Mouse (Mus musculus) gastrocnemius, adult 8-10 months (tissue): ENCODE measurements around the gene Cd28. TPM values are rescaled to one million over a fixed set of nuclear protein-coding genes. Genes with fewer than 3 reads are reported as not detected.
"Not testable (repeated sequence)": the region's sequence is repeated elsewhere in the genome, so short reads cannot be mapped to it uniquely, and the experiment has no call there.

Source experiments
- DNase-seq, 2 experiments: peaks; one replicate each; pipeline ENCODE4 v3.0.0; 2022; ENCODE audit warnings: low spot score in 2 of 2
- total RNA-seq, 4 experiments: library from RNA; stranded (reverse); gene quantifications; 2 replicates each; pipeline ENCODE4 v1.2.4; 2022

Gene Cd28
- total RNA-seq, 4 experiments from 2014 or later = 2.4 to 4.7 (median 4.1) TPM

- no peak for DNase-seq
Observed at GRCm38 (mm10) chr1:60795677-60796205, 79.1 kb downstream of the Cd28 start.

GRCm38 (mm10) chr1:60799795-60800345 lies 83.3 kb downstream of the Cd28 start:
- no peak for DNase-seq

GRCm38 (mm10) chr1:60801210-60801671 lies 84.6 kb downstream of the Cd28 start:
- no peak for DNase-seq

- no peak for DNase-seq
Observed at GRCm38 (mm10) chr1:60803128-60803824, 86.7 kb downstream of the Cd28 start.

- DNase-seq = no peak
Observed at GRCm38 (mm10) chr1:60803825-60804696, 87.5 kb downstream of the Cd28 start.

- no peak for DNase-seq
Observed at GRCm38 (mm10) chr1:60805178-60805577, 88.6 kb downstream of the Cd28 start.

- DNase-seq = no peak
Observed at GRCm38 (mm10) chr1:60807748-60808147, 91.1 kb downstream of the Cd28 start.

GRCm38 (mm10) chr1:60808466-60808865 lies 91.9 kb downstream of the Cd28 start:
- no peak for DNase-seq

GRCm38 (mm10) chr1:60809166-60809565 lies 92.6 kb downstream of the Cd28 start:
- DNase-seq = no peak

- DNase-seq = no peak
Observed at GRCm38 (mm10) chr1:60810821-60811220, 94.2 kb downstream of the Cd28 start.

GRCm38 (mm10) chr1:60811998-60812397 lies 95.4 kb downstream of the Cd28 start:
- DNase-seq = no peak

- no peak for DNase-seq
Observed at GRCm38 (mm10) chr1:60813411-60813810, 96.8 kb downstream of the Cd28 start.

GRCm38 (mm10) chr1:60815912-60816311 lies 99.3 kb downstream of the Cd28 start:
- DNase-seq = no peak

GRCm38 (mm10) chr1:60818491-60818890 lies 101.9 kb downstream of the Cd28 start:
- not testable (repeated sequence) for DNase-seq

GRCm38 (mm10) chr1:60819993-60820392 lies 103.4 kb downstream of the Cd28 start:
- DNase-seq = no peak

GRCm38 (mm10) chr1:60820981-60821380 lies 104.4 kb downstream of the Cd28 start:
- DNase-seq = no peak

- no peak for DNase-seq
Observed at GRCm38 (mm10) chr1:60821590-60821989, 105.0 kb downstream of the Cd28 start.

Other genes starting within 250 kb of the Cd28 start
- 10 to 100 TPM; 19.6 to 31.0 (median 24.1) TPM for gene Raph1, start 149.7 kb upstream of the Cd28 start, total RNA-seq
- gene Ctla4, start 170.2 kb downstream of the Cd28 start, total RNA-seq = not detected